15 mouse cellular contexts compared by ENCODE assay signal in the genomic region with DNA sequence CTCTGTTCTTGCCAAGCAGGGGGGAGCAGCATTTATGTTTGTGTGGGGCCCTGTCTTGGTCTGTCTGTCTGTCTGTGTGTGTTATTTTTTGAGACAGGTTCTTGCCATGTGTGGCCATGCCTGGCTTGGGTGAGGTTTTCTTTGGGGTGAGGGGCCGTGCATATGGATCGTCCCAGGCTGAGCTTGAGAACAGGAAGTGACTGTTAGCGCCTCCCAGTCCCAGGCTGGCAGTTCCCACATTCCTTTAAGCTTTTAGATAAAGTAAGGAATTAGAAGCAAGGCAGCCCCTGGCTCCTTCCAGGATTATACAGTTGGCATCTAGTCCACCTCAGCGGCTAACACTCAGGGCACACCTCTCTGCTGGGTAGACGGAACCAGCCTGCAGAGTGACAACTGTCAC.
"Had no signal": no experiment of that assay in that cellular context is flagged by ENCODE, and none has a peak within 500 bp of the region (broad histone marks: within the 10 kb centered on the region; RNA-seq: fewer than 3 reads in every experiment).

No protein-coding gene starts in this region.

- H3K4me2 ChIP-seq: liver, embryonic 13.5 days; midbrain, embryonic 12.5 days; stomach, embryonic 15.5 days had no signal

- H3K27me3 ChIP-seq: liver, embryonic 13.5 days; midbrain, embryonic 12.5 days; stomach, embryonic 15.5 days had no signal

- H3K9ac ChIP-seq: liver, embryonic 13.5 days; liver, postnatal 0 days; midbrain, embryonic 12.5 days; stomach, embryonic 15.5 days had no signal

- ATAC-seq: liver, postnatal 0 days; lung, postnatal 0 days; midbrain, embryonic 16.5 days had no signal

- H3K4me3 ChIP-seq: left cerebral cortex, adult 2 months; limb, embryonic 10.5 days; liver, embryonic 13.5 days; megakaryocyte, embryonic 14.5 days; midbrain, embryonic 12.5 days; stomach, embryonic 15.5 days had no signal

- H3K27ac ChIP-seq: left cerebral cortex, adult 2 months; limb, embryonic 10.5 days; liver, embryonic 13.5 days; macrophage; midbrain, embryonic 12.5 days; stomach, embryonic 15.5 days had no signal

- H3K4me1 ChIP-seq: liver, embryonic 13.5 days; midbrain, embryonic 12.5 days; stomach, embryonic 15.5 days had no signal

- DNase-seq: kidney, adult 8-10 months; kidney, postnatal 25 days; liver, embryonic 13.5 days; liver, postnatal 0 days; right cerebral cortex, postnatal 14 days; thymus, adult 2 months; thymus, postnatal 25 days had no signal

- H3K9me3 ChIP-seq: limb, embryonic 10.5 days; liver, embryonic 13.5 days; stomach, embryonic 15.5 days had no signal
